Mouse (Mus musculus): ENCODE data around the gene Upk1b. TPM values are rescaled to one million over a fixed set of nuclear protein-coding genes. Genes with fewer than 3 reads are reported as not detected.

Gene Upk1b
- polyA plus RNA-seq, 1 experiment = 0.31 TPM

DNA sequence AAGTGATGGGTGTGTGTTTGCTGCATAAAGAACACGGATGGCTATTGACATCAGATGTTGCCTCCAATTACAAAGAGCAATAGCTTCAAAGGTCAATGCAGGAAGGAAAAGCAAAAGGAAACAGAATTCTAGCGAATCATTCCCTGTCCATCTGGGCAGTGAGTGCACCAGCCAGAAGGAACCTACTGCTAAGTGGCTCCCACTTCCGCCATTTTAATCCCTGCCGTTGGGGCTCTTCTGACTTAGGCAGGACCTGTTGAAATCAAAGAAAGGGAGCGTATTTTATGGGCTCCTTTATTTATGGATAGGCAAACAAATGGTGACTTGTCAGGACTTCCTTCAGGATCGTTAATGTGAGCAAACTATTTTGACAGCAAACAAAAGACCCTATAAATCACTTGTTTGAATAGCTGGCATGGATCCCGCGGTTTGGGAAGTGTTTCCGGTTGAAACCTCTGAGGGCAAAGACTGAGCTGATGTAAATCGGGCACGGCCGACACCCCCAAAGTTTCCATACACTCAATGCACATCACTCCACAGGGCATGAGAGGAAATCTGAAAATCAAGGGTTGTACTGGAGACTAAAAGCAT is 27.1 kb downstream of the Upk1b start:
- Histone ChIP-seq H3K27ac (ENCODE audit: insufficient read depth, low read length) (no peak overlapping the region), H3K27me3 (ENCODE audit: control insufficient read depth, insufficient read depth, low read length) (no peaks in the 10 kb centered on the region), H3K4me1 (ENCODE audit: control insufficient read depth, insufficient read depth, low read length) (no peaks in the 10 kb centered on the region), H3K4me3 (replicated peaks; ENCODE audit: insufficient read depth, low read depth, low read length) (no peak overlapping the region)
- DNase-seq = no peak
- TF ChIP-seq POLR2A (IDR thresholded peaks at IDR 0.05; ENCODE audit: borderline replicate concordance, insufficient read depth, low read length) = no peak
- TF ChIP-seq CTCF (IDR thresholded peaks at IDR 0.05; ENCODE audit: borderline replicate concordance, insufficient read depth, low read depth, low read length) = no peak
- WGBS = 67% methylated on average over 12 of the region's 12 CpGs

DNA sequence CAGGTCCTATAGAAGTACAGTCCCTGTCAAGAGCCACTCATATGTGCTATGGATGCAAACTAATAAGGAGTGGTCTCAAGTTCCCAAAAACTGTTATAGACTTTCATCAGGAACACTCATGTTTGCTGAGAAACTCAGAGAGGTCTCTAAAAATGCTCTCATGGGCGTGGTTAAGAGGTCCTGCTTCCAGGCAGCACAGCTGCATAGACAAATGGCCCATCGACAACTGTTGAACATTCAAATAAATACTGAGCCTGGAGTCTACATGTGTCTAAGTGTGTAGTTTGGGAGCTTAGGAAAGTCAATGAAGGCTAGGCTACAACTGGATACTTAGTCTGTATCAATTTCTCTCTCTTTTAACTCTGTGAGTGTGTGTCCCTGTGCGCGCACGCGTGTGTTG is 29.0 kb downstream of the Upk1b start:
- Histone ChIP-seq H3K4me1 (ENCODE audit: control insufficient read depth, insufficient read depth, low read length) (no peaks in the 10 kb centered on the region), H3K27me3 (ENCODE audit: control insufficient read depth, insufficient read depth, low read length) (no peaks in the 10 kb centered on the region), H3K4me3 (replicated peaks; ENCODE audit: insufficient read depth, low read depth, low read length) (no peak overlapping the region), H3K27ac (ENCODE audit: insufficient read depth, low read length) (no peak overlapping the region)
- DNase-seq = no peak
- TF ChIP-seq POLR2A (IDR thresholded peaks at IDR 0.05; ENCODE audit: borderline replicate concordance, insufficient read depth, low read length) (no peak), CTCF (IDR thresholded peaks at IDR 0.05; ENCODE audit: borderline replicate concordance, insufficient read depth, low read depth, low read length) (no peak)
- WGBS = 95% methylated on average over 6 of the region's 6 CpGs

DNA sequence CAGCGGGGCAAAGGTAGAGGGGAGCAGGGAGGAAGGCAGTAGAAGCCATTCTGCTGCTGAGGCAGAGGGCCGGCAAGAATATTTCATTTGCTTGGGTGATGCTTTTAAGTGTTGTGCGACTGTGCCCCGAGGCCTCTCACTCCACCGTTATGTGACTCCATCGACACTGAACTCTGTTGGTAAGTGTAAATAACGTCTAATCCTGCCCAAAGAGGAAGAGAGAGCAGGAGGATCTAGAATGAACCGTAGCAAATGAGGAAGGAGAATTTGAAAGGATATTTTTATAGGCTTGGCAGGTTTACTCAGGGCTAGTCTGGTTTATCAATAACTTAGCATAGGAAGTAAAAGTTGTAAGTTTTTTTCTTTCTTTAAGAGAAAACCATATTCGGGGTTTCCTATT is 30.6 kb downstream of the Upk1b start:
- 90% methylated on average over 9 of the region's 9 CpGs for WGBS

DNA sequence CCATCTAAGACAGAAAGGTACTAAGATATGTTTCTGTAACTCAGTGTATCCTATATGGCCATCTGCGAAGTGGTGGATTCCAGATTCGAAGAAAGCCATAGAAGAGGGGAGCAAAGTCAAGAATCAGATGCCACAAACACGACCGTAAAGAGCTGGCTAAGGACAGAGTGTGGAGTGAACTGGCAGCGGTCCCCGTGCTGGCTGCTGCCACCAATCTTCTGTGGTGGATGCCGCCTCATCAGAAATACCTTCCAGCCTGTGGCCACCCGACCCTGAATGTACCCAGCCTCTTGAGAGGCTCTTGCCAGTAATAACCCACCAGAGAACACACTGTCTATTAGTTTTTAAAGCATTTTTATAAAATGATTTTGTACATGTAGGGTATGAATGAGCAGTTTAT is 31.7 kb downstream of the Upk1b start:
- H3K4me1 ChIP-seq (ENCODE audit: control insufficient read depth, insufficient read depth, low read length) = no peaks in the 10 kb centered on the region
- no peak for DNase-seq
- H3K4me3 ChIP-seq (replicated peaks; ENCODE audit: insufficient read depth, low read depth, low read length) = no peak overlapping the region
- no peaks in the 10 kb centered on the region for H3K27me3 ChIP-seq (ENCODE audit: control insufficient read depth, insufficient read depth, low read length)
- H3K27ac ChIP-seq (ENCODE audit: insufficient read depth, low read length) = no peak overlapping the region
- 32% methylated on average over 8 of the region's 8 CpGs for WGBS
- TF ChIP-seq CTCF (IDR thresholded peaks at IDR 0.05; ENCODE audit: borderline replicate concordance, insufficient read depth, low read depth, low read length) = no peak
- TF ChIP-seq POLR2A (IDR thresholded peaks at IDR 0.05; ENCODE audit: borderline replicate concordance, insufficient read depth, low read length) = no peak

More for the DNA sequence above, 30.6 kb downstream of the Upk1b start:
- Histone ChIP-seq H3K27ac (ENCODE audit: insufficient read depth, low read length) (no peak overlapping the region), H3K27me3 (ENCODE audit: control insufficient read depth, insufficient read depth, low read length) (no peaks in the 10 kb centered on the region), H3K4me1 (ENCODE audit: control insufficient read depth, insufficient read depth, low read length) (no peaks in the 10 kb centered on the region), H3K4me3 (replicated peaks; ENCODE audit: insufficient read depth, low read depth, low read length) (no peak overlapping the region)
- no peak for TF ChIP-seq CTCF (IDR thresholded peaks at IDR 0.05; ENCODE audit: borderline replicate concordance, insufficient read depth, low read depth, low read length)
- TF ChIP-seq POLR2A (IDR thresholded peaks at IDR 0.05; ENCODE audit: borderline replicate concordance, insufficient read depth, low read length) = no peak
- DNase-seq = no peak

DNA sequence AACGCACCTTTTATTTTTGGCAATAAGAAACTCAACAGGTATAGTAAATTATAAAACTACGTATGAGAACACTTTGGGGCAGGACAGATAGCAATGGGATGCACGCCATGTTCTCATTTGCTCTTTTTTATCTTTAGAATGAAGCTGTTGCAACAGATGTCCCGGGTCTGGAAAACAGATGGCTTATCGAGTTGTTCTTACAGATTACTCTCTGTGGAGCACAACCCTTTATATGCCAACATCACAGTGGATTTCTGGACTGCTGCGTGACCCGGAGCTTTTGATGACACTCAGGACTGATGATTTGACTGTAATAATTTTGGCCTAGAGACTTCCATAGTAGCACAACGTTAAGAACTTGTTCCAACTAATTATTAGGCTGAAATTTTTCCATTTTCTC is 32.4 kb downstream of the Upk1b start:
- TF ChIP-seq POLR2A (IDR thresholded peaks at IDR 0.05; ENCODE audit: borderline replicate concordance, insufficient read depth, low read length) (no peak), CTCF (IDR thresholded peaks at IDR 0.05; ENCODE audit: borderline replicate concordance, insufficient read depth, low read depth, low read length) (no peak)
- H3K27me3 ChIP-seq (ENCODE audit: control insufficient read depth, insufficient read depth, low read length) = no peaks in the 10 kb centered on the region
- no peak overlapping the region for H3K4me3 ChIP-seq (replicated peaks; ENCODE audit: insufficient read depth, low read depth, low read length)
- H3K4me1 ChIP-seq (ENCODE audit: control insufficient read depth, insufficient read depth, low read length) = no peaks in the 10 kb centered on the region
- 36% methylated on average over 8 of the region's 8 CpGs for WGBS
- no peak overlapping the region for H3K27ac ChIP-seq (ENCODE audit: insufficient read depth, low read length)
- no peak for DNase-seq

DNA sequence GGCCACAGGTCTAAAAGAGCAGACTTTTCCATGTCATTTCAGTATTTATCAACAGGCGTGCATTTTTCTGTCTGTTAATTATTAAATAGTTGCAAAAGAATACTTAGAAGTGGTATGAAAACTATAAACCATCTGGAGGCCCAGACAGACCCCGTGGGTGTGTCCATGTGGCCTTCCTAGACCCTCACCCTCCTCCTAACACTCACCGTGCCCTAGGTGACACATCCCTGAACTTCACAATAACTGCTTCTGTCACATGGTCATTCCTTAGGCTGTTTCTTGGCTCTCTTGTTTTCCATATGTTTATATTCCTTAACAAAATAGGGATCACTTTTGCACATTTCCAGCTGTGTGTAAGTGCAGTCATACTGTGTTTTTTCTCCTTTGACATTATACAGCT is 33.5 kb downstream of the Upk1b start:
- H3K27ac ChIP-seq (ENCODE audit: insufficient read depth, low read length) = no peak overlapping the region
- 67% methylated on average over 3 of the region's 3 CpGs for WGBS
- H3K4me3 ChIP-seq (replicated peaks; ENCODE audit: insufficient read depth, low read depth, low read length) = no peak overlapping the region
- TF ChIP-seq POLR2A (IDR thresholded peaks at IDR 0.05; ENCODE audit: borderline replicate concordance, insufficient read depth, low read length) (no peak), CTCF (IDR thresholded peaks at IDR 0.05; ENCODE audit: borderline replicate concordance, insufficient read depth, low read depth, low read length) (no peak)
- H3K27me3 ChIP-seq (ENCODE audit: control insufficient read depth, insufficient read depth, low read length) = no peaks in the 10 kb centered on the region
- DNase-seq = no peak
- no peaks in the 10 kb centered on the region for H3K4me1 ChIP-seq (ENCODE audit: control insufficient read depth, insufficient read depth, low read length)

DNA sequence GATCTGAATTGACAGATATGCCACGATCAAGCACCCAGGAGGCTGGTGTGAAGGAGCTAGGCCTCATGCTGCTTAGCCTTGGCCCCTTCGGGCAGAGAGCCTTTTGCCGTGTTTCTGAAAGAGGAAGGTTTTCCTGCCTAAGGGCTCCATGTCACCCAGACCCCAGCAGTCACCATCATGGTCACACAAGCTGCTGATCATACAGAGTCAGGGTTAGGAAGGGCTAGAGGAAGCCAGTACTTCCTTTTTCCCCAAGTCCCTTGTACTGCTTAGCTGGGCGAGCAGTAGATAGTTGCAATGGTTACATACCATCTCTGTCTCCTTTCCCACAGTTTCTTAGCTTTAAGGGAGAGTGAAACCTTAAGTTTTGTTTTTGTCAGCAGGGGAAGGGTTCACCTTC is 36.6 kb downstream of the Upk1b start:
- H3K4me3 ChIP-seq (replicated peaks; ENCODE audit: insufficient read depth, low read depth, low read length) = no peak overlapping the region
- no peaks in the 10 kb centered on the region for H3K27me3 ChIP-seq (ENCODE audit: control insufficient read depth, insufficient read depth, low read length)
- TF ChIP-seq POLR2A (IDR thresholded peaks at IDR 0.05; ENCODE audit: borderline replicate concordance, insufficient read depth, low read length) (no peak), CTCF (IDR thresholded peaks at IDR 0.05; ENCODE audit: borderline replicate concordance, insufficient read depth, low read depth, low read length) (no peak)
- H3K27ac ChIP-seq (ENCODE audit: insufficient read depth, low read length) = no peak overlapping the region
- WGBS = 87% methylated on average over 4 of the region's 4 CpGs
- DNase-seq = no peak
- H3K4me1 ChIP-seq (ENCODE audit: control insufficient read depth, insufficient read depth, low read length) = no peaks in the 10 kb centered on the region

DNA sequence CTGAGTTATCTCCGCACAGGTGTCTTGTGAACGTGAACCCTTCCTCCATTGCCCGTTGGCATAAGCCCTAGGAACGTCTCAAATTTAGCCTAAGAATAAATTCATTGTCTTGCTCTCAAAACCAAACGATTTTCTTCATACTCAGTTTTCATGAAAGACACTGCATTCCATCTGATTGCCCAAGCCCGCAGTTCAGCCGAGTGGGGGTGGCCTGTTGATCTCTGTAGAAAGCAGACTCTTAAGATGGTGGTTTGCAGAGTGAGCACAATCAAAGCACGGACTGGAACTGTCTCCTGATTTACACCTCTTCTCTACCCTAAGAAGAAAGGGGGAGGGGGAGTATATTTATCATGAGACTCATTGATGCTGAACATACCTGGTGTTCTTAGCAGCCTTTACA is 37.7 kb downstream of the Upk1b start:
- no peak for DNase-seq
- H3K4me3 ChIP-seq (replicated peaks; ENCODE audit: insufficient read depth, low read depth, low read length) = no peak overlapping the region
- no peak for TF ChIP-seq POLR2A (IDR thresholded peaks at IDR 0.05; ENCODE audit: borderline replicate concordance, insufficient read depth, low read length)
- no peak for TF ChIP-seq CTCF (IDR thresholded peaks at IDR 0.05; ENCODE audit: borderline replicate concordance, insufficient read depth, low read depth, low read length)
- 78% methylated on average over 8 of the region's 8 CpGs for WGBS
- no peaks in the 10 kb centered on the region for H3K4me1 ChIP-seq (ENCODE audit: control insufficient read depth, insufficient read depth, low read length)
- no peaks in the 10 kb centered on the region for H3K27me3 ChIP-seq (ENCODE audit: control insufficient read depth, insufficient read depth, low read length)
- H3K27ac ChIP-seq (ENCODE audit: insufficient read depth, low read length) = no peak overlapping the region

All from cerebellum, adult 2 months (tissue).